Mouse (Mus musculus): ENCODE measurements around the gene Plxna1. TPM values are rescaled to one million over a fixed set of nuclear protein-coding genes. Genes with fewer than 3 reads are reported as not detected.
A peak's percentile ranks its signal among the peaks of the same experiment; 100 is the strongest.

Plxna1 gene
- polyA plus RNA-seq, 1 experiment from 2014 or later = 2.5 TPM

GRCm38 (mm10) chr6:89281492-89282332 lies 80.7 kb downstream of the Plxna1 start:
- WGBS (ENCODE audit: insufficient replicate concordance) = 27% methylated on average over 16 of the region's 16 CpGs
- Histone ChIP-seq H3K9ac (no peak overlapping the region), H3K4me3 (replicated peaks) (no peak overlapping the region), H3K36me3 (no peaks in the 10 kb centered on the region), H3K9me3 (replicated peaks) (no peaks in the 10 kb centered on the region; the same call in 1 of the 2 replicates), H3K27ac (no peak overlapping the region), H3K27me3 (peaks cover 20% of the 10 kb centered on the region; the same call in 1 of the 2 replicates), H3K4me2 (no peak overlapping the region), H3K4me1 (replicated peaks) (no peaks in the 10 kb centered on the region; the same call in 1 of the 2 replicates)
- no peak for ATAC-seq (ENCODE audit: low read depth)
- no peak for DNase-seq

GRCm38 (mm10) chr6:89280555-89280954 lies 81.9 kb downstream of the Plxna1 start:
- 30% methylated on average over 4 of the region's 4 CpGs for WGBS (ENCODE audit: insufficient replicate concordance)
- Histone ChIP-seq H3K27me3 (peaks cover 20% of the 10 kb centered on the region; the same call in 1 of the 2 replicates), H3K36me3 (no peaks in the 10 kb centered on the region), H3K4me2 (no peak overlapping the region), H3K4me3 (replicated peaks) (no peak overlapping the region), H3K9ac (no peak overlapping the region), H3K9me3 (replicated peaks) (no peaks in the 10 kb centered on the region; the same call in 1 of the 2 replicates), H3K4me1 (replicated peaks) (no peaks in the 10 kb centered on the region), H3K27ac (no peak overlapping the region)
- ATAC-seq (ENCODE audit: low read depth) (peak; percentile 29; the same call in 1 of the 2 replicates), DNase-seq (no peak)

- Histone ChIP-seq H3K4me2 (no peak overlapping the region), H3K4me1 (replicated peaks) (no peaks in the 10 kb centered on the region), H3K36me3 (no peaks in the 10 kb centered on the region), H3K27ac (no peak overlapping the region), H3K9ac (no peak overlapping the region), H3K9me3 (replicated peaks) (no peaks in the 10 kb centered on the region), H3K27me3 (no peaks in the 10 kb centered on the region), H3K4me3 (replicated peaks) (no peak overlapping the region)
- WGBS (ENCODE audit: insufficient replicate concordance) = 56% methylated on average over 10 of the region's 10 CpGs
- ATAC-seq (ENCODE audit: low read depth) (no peak), DNase-seq (no peak)
These were observed 90.5 kb downstream of the Plxna1 start for GRCm38 (mm10) chr6:89271731-89272475.

- no peak overlapping the region for H3K4me3 ChIP-seq (replicated peaks)
- H3K4me2 ChIP-seq = no peak overlapping the region
- DNase-seq = no peak
- WGBS (ENCODE audit: insufficient replicate concordance) = 54% methylated on average over 5 of the region's 5 CpGs
- no peaks in the 10 kb centered on the region for H3K36me3 ChIP-seq
- no peaks in the 10 kb centered on the region for H3K9me3 ChIP-seq (replicated peaks)
- H3K27ac ChIP-seq = no peak overlapping the region
- ATAC-seq (ENCODE audit: low read depth) = no peak
- H3K9ac ChIP-seq = no peak overlapping the region
- no peaks in the 10 kb centered on the region for H3K4me1 ChIP-seq (replicated peaks)
- H3K27me3 ChIP-seq = no peaks in the 10 kb centered on the region
These were observed 95.2 kb downstream of the Plxna1 start for GRCm38 (mm10) chr6:89267181-89267580.

Other genes with a start within 250 kb of the Plxna1 start
- gene Chchd6, start 233.0 kb upstream of the Plxna1 start, polyA plus RNA-seq (2015; fragmentation: Nextera tagmentation; extraction: Ambion mirVana) = 19.6 and 20.1 TPM in 2 replicates